Mouse (Mus musculus) adrenal gland, postnatal 0 days (tissue): ENCODE measurements around the gene Ppp1r8. TPM values are rescaled to one million over a fixed set of nuclear protein-coding genes. Genes with fewer than 3 reads are reported as not detected.

Source experiments
- polyA plus RNA-seq: library from polyadenylated mRNA; unstranded; fragments of >200 nt; fragmentation: Nextera tagmentation; extraction: Ambion mirVana; gene quantifications from 2 replicates; pipeline ENCODE4 v1.2.1, GENCODE M21; 2015

Gene Ppp1r8
- polyA plus RNA-seq, result 30.8 and 41.0 TPM in 2 replicates

DNA sequence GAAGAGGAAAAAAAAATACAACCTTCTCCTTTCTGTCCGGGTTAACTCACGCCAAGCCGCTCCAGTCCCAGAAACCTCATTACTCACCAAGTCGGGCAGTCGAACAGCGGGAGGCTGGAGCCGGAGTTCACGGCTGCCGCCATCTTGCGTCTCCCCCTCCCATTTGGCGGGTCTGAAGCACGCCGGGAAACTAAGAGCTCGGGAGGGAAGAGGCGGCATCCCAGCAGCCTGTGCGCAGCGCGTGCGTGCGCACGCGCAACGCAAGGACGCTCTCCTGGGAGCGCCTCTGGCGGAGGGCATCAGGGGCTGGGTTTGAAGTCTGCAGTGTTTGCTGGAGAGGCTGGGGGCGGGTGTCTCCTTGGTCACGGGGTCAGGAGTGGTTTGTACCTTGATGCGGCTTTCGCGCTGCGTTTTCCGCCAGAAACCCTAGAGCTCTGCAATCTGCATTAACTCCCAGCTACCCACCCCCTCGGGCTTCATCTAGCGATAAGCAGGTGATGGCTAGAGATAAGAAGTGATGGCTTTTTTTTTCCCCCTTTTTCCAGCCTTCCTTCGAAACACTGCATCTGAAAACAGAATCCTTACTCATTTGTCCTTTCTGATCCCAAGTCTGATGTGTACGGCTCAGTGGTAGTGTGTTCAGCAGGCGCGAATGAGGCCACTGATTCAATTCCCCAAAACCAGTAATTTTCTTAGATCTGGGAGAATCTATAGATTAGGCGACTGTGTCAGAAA is at the start of gene Ppp1r8:
Gene Ppp1r8 (minus strand): TSS at position 200 of the 735 bp plus-strand sequence.

DNA sequence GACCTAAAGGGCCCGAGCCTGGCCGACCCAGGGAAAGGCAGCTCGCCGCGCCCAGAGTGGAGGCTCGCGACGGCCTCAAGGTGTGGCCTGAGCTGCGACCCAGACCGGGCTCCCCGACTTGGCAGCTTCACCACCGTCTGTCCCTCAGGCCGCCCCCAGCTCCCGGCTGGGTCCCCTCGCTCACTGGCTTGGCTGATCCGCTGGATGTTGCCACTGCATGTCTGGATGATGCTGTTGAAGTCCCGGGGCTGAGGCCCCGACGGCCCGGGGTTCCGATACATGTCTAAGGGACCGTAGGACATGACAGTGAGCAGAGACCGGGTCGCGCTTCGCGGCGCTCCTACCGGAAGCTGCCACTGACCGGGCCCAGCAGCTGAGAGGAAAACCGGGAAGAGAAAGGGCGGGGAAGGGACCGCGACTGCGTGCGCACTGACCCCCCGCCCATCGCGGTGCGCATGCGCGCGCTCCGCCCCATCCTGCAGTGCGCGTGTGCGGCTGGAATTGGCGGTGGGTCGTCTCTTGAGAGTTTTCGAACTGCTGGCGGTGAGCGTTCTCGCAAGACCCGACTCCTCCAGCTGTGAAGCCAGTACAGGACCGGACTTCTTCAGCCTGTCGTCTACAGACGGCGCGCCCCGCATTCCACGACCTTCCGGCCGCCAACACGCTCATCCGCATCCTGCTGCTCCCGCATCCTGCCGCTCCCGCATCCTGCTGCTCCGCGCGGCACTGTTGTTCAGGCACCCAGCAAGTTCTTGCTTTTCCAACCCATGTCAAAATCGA is 41.3 kb upstream of the Ppp1r8 start, which contains the start of gene Stx12:
Gene Stx12 (minus strand): TSS at position 446 of the 780 bp plus-strand sequence.

DNA sequence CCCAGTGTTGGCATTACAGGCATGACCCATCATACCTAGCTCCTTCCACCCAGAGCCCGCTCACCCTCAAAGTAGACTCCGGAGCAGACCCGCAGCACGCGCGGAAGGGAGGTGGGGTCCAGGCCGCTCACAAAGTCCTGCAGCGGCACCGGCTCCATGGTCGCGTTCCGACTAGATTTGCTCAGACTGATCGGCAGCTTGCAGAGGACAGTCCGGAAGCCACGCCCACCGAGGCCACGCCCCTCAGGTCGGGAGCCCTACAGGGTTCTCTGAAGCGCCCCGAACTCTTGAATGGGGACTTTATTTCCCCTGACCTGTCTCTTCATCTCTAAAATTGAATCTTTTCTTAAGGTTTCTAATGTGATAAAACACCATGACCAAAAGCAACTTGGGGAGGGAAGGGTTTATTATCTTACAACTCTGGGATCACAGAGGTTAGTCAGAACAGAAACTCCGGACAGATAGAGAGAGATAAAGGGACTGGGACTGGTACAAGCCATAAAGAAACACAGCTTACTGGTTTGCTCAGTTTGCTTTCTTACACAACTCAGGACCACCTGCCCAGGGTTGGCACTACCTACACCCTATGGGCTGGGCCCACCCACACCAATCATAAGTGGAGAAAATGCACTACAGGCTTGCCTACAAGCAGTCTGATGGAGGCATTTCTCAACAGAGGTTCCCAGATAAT is 46.6 kb downstream of the Ppp1r8 start, which contains the start of gene Themis2:
Gene Themis2 (minus strand): TSS at position 192 of the 691 bp plus-strand sequence.

Other genes with a start within 250 kb of the Ppp1r8 start
- gene Eya3, start 204.2 kb downstream of the Ppp1r8 start, polyA plus RNA-seq, result 6.4 and 12.1 TPM in 2 replicates
- 3.8 and 5.4 TPM in 2 replicates for gene Xkr8, start 110.6 kb downstream of the Ppp1r8 start, polyA plus RNA-seq
- gene Smpdl3b, start 85.9 kb downstream of the Ppp1r8 start, polyA plus RNA-seq, result 1.0 and 2.3 TPM in 2 replicates
- gene Rpa2, start 74.8 kb downstream of the Ppp1r8 start, polyA plus RNA-seq, result 40.2 and 57.8 TPM in 2 replicates
- gene Themis2, start 46.8 kb downstream of the Ppp1r8 start, polyA plus RNA-seq, result 1.1 and 1.8 TPM in 2 replicates
- gene Stx12, start 41.3 kb upstream of the Ppp1r8 start, polyA plus RNA-seq, result 52.2 and 55.8 TPM in 2 replicates
- gene Fam76a, start 79.4 kb upstream of the Ppp1r8 start, polyA plus RNA-seq, result 30.0 and 31.9 TPM in 2 replicates
- 0.57 and 0.76 TPM in 2 replicates for gene Fgr, start 130.9 kb upstream of the Ppp1r8 start, polyA plus RNA-seq
- 5.8 and 7.8 TPM in 2 replicates for gene Ahdc1, start 168.1 kb upstream of the Ppp1r8 start, polyA plus RNA-seq